Mouse (Mus musculus) embryonic fibroblast, embryonic 13.5 days (primary cell): Measurements from ENCODE around the gene Maneal. TPM values are rescaled to one million over a fixed set of nuclear protein-coding genes. Genes with fewer than 3 reads are reported as not detected.

Source experiments
- H3K27ac ChIP-seq: 2 replicates; pipeline ENCODE4 v1.5.1; 2012; ENCODE audit warnings: low read length, control low read depth, inconsistent platforms; ENCODE audit not compliant: insufficient read depth
- H3K4me1 ChIP-seq: 2 replicates; pipeline ENCODE4 v1.6.1; 2011; ENCODE audit warnings: low read length; ENCODE audit not compliant: control insufficient read depth, insufficient read depth
- H3K4me3 ChIP-seq: 2 replicates; pipeline ENCODE4 v1.5.1; 2011; ENCODE audit warnings: mild to moderate bottlenecking, control low read depth, low read length; ENCODE audit not compliant: insufficient read depth
- CTCF ChIP-seq: IDR thresholded peaks from 2 replicates; pipeline ENCODE4 v1.5.1; 2011; ENCODE audit warnings: mild to moderate bottlenecking, control low read depth, low read length, moderate library complexity, borderline replicate concordance; ENCODE audit not compliant: insufficient read depth
- POLR2A ChIP-seq: IDR thresholded peaks from 2 replicates; pipeline ENCODE4 v1.6.1; 2011; ENCODE audit warnings: low read depth, mild to moderate bottlenecking, control low read depth, low read length, moderate library complexity
- polyA plus RNA-seq: library from polyadenylated mRNA; stranded (reverse); fragments of >200 nt; gene quantifications from 2 replicates; pipeline ENCODE4 v1.2.4, GENCODE M21; 2011; ENCODE audit warnings: low read depth; ENCODE audit not compliant: missing spikeins, insufficient read length

Maneal gene
- polyA plus RNA-seq, 1 experiment = 0.44 TPM

DNA sequence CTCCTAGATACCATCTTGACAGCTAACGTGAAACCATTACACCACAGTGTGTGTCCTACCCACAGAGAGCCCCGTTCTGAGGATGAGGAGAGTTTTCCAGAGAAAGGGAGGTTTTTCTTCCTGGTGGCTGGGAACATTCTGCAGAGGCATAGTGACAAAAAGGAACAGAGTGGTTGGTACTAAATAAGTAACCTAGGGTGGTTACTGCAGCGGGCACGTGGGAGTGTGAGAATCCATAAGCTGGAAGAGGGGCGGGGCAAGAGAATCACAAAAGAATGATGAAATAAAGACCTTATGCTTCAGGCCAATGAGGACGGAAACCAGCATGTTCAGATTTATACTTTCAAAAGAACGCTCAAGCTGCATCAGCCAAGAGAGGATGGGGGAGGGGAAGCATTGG, 26.7 kb upstream of the Maneal start:
- TF ChIP-seq POLR2A (no peak), CTCF (no peak)
- H3K27ac ChIP-seq = no peak overlapping the region
- H3K4me3 ChIP-seq = no peak overlapping the region

GRCm38 (mm10) chr4:124882151-124882729, 20.3 kb upstream of the Maneal start:
- Histone ChIP-seq H3K4me1 (no peaks in the 10 kb centered on the region), H3K4me3 (no peak overlapping the region), H3K27ac (no peak overlapping the region)
- no peak for TF ChIP-seq POLR2A
- no peak for TF ChIP-seq CTCF

More for the DNA sequence above, 26.7 kb upstream of the Maneal start:
- H3K4me1 ChIP-seq = no peaks in the 10 kb centered on the region

DNA sequence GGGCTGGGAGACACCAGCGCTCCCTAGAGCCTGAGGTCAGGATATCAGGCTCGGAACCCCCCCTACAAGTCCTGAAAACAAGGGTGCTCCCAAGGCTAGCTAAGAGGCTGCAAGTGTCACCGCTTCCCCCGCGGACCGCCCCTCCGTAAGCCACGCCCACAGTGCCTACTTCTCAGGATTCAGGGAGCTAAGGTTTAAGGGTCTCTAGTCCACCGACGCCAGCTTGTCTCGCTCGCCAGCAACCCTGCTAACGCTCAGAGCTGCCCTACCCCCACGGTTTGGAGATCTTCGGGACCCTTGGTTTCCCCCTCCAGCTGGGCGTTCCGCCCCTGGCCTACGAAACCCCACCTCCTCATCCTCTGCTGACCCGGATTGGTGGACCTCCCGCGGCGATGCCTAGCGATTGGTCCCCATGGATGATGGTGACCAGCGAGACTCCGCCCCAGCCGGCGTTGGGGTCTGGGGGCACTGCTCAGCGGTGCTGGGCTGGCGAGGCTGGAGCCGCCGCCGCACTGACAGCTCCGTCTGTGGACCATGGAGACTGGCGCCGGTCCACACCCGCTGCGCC, 19.5 kb upstream of the Maneal start:
- no peak overlapping the region for H3K27ac ChIP-seq
- no peaks in the 10 kb centered on the region for H3K4me1 ChIP-seq
- no peak overlapping the region for H3K4me3 ChIP-seq
- no peak for TF ChIP-seq POLR2A
- TF ChIP-seq CTCF = no peak

DNA sequence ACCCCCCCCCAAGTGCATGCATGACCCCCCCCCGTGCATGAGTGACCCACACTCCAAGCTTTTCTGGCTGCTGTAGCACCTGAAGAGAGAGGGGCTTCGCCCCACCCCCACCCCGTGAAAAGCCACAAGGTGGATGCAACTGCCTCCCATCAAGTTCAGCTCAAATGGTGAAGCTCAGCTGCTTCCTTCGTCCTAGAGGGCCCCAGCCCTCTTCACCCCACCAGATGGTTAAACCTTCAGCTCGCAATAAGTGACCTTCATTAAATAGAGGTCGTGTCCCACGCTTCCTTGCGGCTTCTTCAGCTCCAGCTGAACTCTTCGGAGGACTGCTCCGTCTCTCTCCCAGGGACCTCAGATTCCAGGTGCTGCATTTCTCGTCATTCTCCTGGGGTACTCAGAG, 18.6 kb upstream of the Maneal start, which contains the start of gene Epha10:
TSS of gene Epha10 (plus strand) at position 301 of the 400 bp plus-strand sequence.
- Histone ChIP-seq H3K4me1 (no peaks in the 10 kb centered on the region), H3K4me3 (no peak within 1 kb of the TSS), H3K27ac (no peak within 1 kb of the TSS)
- TF ChIP-seq CTCF (no peak), POLR2A (no peak)

DNA sequence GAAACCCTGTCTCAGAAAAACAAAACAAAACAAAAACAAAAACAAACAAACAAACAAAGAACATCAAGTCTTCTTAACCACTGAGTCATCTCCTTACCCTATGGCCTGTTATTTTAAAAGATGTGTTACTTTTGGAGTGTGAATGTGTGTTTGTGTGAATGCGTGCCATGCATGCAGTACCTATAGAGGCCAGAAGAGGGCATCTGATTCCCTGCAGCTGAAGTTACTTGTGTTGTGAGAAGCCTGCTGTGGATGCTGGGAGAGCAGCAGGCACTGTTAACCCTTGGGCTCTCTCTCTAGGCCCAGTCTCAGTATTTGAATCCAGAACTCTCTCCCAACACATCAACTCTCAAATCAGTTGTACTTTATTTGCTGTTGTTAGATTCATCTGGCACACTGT, 10.7 kb upstream of the Maneal start:
- no peak overlapping the region for H3K4me3 ChIP-seq
- TF ChIP-seq POLR2A (no peak), CTCF (no peak)
- H3K4me1 ChIP-seq = no peaks in the 10 kb centered on the region
- no peak overlapping the region for H3K27ac ChIP-seq

DNA sequence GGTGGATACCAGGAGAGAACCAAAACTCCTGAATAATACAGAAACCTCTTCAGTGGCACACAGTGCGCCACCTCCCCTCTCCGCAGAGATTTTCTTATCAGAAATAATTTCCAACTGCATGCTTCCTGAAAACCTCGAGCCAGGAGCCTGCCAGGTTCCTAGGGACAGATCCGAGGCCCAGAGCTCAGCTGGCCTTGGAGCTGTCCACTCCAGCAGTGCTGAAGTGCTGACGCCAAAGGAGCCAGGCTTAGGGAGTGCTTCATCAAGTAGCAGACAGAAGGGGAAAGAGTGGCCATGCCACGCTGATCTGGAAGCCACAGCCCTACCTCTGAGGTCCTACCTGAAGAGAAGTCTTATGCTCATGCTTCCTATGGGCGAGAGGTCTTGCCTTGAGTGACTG, 1.5 kb downstream of the Maneal start:
- H3K4me3 ChIP-seq = no peak overlapping the region
- TF ChIP-seq CTCF (no peak), POLR2A (no peak)
- no peaks in the 10 kb centered on the region for H3K4me1 ChIP-seq
- no peak overlapping the region for H3K27ac ChIP-seq

GRCm38 (mm10) chr4:124858370-124858769, 3.6 kb downstream of the Maneal start:
- no peak overlapping the region for H3K27ac ChIP-seq
- TF ChIP-seq CTCF (no peak), POLR2A (no peak)
- no peaks in the 10 kb centered on the region for H3K4me1 ChIP-seq
- no peak overlapping the region for H3K4me3 ChIP-seq

GRCm38 (mm10) chr4:124856294-124856693, 5.7 kb downstream of the Maneal start:
- no peak for TF ChIP-seq CTCF
- no peak for TF ChIP-seq POLR2A
- H3K4me3 ChIP-seq = no peak overlapping the region
- no peak overlapping the region for H3K27ac ChIP-seq

GRCm38 (mm10) chr4:124850933-124851658, 10.9 kb downstream of the Maneal start, which contains the start of gene 1110065P20Rik:
1110065P20Rik (minus strand) TSS chr4:124851196.
- Histone ChIP-seq H3K4me1 (peaks cover 6% of the 10 kb centered on the region), H3K27ac (peak within 1 kb of the TSS; percentile 81), H3K4me3 (peak within 1 kb of the TSS; percentile 79)
- peak; percentile 42 for TF ChIP-seq POLR2A
- TF ChIP-seq CTCF = no peak

More at GRCm38 (mm10) chr4:124856294-124856693, 5.7 kb downstream of the Maneal start:
- H3K4me1 ChIP-seq = peaks cover 4% of the 10 kb centered on the region; the same call in 1 of the 2 replicates
